Mouse (Mus musculus) embryo, embryonic 11 days (tissue): ENCODE data around the gene Slc17a5.
"Not testable (repeated sequence)": the region's sequence is repeated elsewhere in the genome, so short reads cannot be mapped to it uniquely, and the experiment has no call there.

Experiments used
- DNase-seq: peaks from one replicate; pipeline ENCODE4 v3.0.0-alpha.2; 2015

The Slc17a5 gene

DNA sequence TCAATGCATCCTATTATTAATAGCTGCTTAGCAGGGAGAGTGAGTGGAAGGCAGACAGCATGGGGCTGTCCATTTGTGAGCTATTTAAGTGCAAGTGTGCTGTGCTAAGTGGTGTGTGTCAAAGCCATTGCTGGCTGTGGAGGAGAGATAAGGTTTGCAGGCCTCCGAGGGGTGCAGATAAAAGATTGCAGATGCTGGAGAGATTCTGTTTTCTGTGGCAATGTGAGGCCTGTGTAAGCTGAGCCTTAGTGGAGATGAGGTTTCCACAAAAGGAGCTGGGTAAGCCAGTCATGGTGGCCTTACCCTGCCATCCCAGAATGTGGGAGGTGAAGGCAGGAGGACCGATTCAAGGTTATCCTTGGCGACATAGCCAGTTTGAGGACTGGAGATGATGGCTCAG lies 71.7 kb downstream of the Slc17a5 start:
- no peak for DNase-seq

DNA sequence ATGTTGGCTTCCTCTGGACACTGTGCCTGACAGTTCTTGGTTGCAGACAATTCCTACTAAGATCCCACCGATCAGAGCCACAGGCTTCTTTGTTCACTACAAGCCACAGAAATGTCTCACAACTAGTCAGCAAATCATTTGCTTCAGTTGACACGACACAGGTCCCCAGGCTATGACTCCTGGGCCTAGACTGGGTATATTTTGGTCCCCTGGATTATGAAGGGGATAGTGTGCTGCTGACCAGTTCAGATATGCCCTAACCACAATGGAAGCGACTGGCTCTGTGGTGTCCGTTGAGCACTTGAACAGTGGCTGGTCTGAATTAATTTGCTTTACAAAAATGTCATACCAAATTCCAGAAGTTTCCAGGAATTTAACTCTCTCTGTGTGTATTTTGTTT lies 73.2 kb downstream of the Slc17a5 start:
- DNase-seq, result no peak

DNA sequence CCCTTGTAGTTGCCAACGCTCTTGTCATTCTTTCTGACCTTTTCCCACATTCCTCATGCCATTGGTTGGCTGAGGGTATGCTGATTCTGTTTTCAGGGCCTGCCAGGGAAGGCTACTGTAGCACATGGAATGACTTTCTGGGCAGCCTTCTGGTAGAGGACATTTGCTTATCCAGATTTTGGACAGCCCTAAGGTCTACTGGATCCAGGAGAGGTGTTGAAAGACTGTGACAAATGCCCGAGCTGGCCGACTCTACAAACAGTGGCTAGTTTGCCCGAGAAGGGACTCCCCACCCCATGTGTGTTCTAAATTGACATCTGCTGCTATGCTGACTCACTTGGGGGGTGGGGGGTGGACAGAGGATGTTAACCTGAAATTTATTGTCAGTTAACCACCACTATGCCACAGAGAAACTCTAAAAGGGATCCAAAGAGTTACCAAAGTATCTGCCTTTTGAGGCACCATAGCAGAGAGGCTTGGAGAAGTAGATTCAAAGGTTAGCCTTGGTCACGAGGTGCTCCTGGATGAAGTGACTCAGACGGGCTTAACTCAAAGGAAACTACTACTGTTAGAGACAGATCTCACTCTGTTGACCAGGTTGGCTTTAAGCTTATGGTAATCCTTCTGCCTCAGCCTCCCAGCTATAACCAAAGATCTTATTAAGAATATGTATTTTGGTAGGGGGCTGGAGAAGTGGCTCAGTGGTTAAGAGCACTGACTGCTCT lies 73.9 kb downstream of the Slc17a5 start:
- DNase-seq, result no peak

DNA sequence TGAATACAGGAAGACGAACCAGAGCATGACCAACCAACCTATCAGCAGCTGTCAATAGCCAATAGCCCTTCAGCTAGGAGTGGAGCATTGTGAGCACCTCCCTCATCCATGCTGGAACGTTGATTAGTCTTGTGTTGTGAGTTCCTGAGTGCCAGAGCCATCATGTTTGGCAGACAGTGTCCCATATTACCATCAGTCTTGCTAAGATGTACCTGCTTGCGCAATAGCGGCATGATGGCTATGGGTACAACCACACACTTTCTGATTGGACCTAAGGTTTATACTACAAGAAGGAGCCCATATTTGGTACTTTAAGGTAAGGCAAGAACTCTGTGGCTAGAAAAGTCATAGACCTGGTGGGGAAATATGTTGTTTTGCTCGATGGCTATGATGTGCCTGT lies 76.1 kb downstream of the Slc17a5 start:
- DNase-seq, result no peak

DNA sequence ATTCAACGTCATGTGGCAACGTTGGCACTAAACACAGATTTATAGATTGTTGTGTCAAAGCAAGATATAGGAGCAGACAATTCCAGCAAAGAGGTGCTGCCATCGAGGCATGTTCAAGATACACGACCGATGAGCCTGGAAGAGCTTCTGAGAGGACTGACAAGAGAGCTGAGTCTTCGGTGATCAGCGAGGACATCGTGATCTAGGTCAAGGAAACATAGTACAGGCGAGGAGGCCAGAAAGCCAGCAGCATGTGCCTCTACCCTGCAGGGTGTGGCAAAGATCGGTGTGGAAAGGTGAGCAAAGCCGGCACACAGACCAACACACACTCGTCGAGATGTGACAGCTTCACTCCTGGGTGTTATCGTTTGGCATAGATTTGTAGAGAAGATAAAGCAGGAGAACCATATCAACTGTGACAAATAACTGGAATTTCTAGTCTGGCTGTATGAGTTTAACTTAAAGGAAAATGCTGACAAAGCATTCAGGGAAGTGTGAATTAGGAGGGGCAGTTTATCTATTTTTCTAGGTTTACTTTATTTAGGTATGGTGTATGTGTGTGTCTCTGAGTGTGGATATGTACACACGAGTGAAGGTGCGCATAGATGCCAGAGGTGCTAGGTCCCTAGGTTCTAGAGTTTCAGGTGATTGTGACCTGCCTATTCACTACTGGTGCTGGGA lies 79.6 kb downstream of the Slc17a5 start:
- DNase-seq, result no peak

DNA sequence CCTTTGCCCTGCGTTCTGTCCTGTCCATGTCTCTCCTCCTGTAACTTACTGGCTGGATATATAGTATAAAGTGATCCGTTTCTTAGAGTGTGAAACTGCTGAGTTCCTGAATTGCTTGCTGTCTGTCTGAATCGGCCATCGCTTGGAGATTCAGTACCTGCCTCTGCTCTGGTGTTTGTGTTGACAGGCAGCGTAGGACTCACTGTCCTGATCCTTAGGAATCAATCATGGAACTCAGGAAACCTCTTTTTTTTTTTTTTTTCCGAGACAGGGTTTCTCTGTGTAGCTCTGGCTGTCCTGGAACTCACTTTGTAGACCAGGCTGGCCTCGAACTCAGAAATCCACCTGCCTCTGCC lies 81.1 kb downstream of the Slc17a5 start:
- no peak for DNase-seq

- DNase-seq, result no peak
These were observed 81.7 kb downstream of the Slc17a5 start for GRCm38 (mm10) chr9:78506002-78506721.

DNA sequence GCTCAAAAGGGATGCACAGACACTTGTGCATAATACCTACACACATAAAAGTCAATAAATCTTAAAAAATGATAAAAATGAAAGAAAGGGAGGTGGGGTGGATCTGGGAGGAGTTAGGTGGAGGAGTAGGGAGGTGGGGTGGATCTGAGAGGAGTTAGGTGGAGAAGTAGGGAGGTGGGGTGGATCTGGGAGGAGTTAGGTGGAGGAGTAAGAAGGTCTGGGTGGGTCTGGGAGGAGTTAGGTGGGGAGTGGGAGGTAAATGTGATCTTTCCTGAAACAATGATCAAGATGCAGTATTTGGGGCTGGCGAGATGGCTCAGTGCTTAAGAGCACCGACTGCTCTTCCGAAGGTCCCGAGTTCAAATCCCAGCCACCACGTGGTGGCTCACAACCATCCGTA lies 82.6 kb downstream of the Slc17a5 start:
- no peak for DNase-seq

DNA sequence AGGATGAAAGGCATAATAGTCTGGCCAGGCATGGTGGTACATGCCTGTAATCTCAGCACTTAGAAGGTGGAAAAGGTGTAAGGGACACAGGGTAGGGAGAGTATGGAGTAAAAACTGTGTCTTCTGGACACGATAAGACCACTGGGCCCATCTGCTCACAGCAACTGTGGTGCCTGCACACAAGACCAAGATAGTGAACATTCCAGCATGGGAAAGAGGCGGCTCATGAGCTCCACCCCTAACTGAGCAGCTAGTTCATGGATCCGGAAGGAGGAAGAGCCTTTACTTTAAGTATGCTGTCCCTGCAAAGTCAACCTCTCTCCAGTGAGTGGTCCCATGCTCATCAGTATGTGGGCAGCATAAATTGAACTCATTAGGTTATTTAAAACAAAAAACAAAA lies 83.2 kb downstream of the Slc17a5 start:
- no peak for DNase-seq

DNA sequence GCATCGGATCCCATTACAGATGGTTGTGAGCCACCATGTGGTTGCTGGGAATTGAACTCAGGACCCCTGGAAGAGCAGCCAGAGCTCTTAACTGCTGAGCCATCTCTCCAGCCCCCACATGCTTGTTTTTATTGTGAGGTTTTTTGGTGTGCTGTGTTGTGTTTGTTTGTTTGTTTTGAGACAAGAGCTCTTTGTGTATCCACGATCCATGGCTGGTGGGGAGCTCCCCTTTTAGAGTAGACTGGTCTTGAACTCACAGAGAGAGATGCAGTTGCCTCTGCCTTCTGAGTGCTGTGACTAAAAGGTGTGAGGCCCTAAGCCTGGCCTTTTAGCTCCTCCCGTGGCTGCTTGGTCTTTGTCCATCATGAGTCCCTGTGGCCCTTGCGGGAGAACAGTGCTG lies 83.7 kb downstream of the Slc17a5 start:
- no peak for DNase-seq

GRCm38 (mm10) chr9:78503223-78504079 lies 84.4 kb downstream of the Slc17a5 start:
- peak; percentile 82 for DNase-seq

GRCm38 (mm10) chr9:78501284-78501683 lies 86.6 kb downstream of the Slc17a5 start:
- DNase-seq, result no peak

- DNase-seq, result no peak
These were observed 87.5 kb downstream of the Slc17a5 start for GRCm38 (mm10) chr9:78500386-78500785.

GRCm38 (mm10) chr9:78493171-78493570 lies 94.7 kb downstream of the Slc17a5 start:
- no peak for DNase-seq

GRCm38 (mm10) chr9:78492254-78492653 lies 95.6 kb downstream of the Slc17a5 start:
- no peak for DNase-seq

- DNase-seq, result no peak
These were observed 96.7 kb downstream of the Slc17a5 start for GRCm38 (mm10) chr9:78491169-78491568.

DNA sequence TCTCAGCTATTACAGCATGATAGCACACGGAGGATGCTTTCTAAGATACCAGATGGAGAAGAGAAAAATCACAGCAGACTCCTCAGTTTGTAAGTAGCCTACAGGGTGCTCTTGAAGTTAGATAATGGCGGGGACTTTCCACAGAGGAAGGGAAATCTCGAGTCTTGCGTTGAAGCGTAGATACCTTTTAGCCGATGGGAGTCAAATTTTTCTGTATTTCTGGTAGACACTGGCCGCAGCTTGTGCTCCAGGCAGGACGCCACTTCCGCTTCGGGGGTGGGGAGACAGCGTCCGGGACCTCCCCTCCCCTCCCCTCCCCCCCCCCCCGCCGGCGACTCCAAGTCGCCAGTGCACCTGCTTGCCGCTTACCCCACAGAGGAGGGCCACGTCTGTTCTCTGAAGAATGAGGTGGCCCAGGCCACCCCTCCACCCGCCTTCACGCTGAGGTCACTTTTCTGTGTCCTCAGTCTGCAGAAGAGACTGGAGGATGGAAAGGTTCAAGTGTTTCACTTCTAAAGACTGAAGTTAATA lies 98.9 kb downstream of the Slc17a5 start, which contains the start of gene Eef1a1:
Eef1a1 (minus strand) TSS at position 262 of the 531 bp plus-strand sequence.
- DNase-seq, result peak; percentile 70

GRCm38 (mm10) chr9:78488021-78488420 lies 99.8 kb downstream of the Slc17a5 start:
- DNase-seq, result not testable (repeated sequence)
